Mouse (Mus musculus) CH12.LX (cell line): ENCODE results near the gene Olfr960.

Experiments used
- CTCF ChIP-seq, 2 experiments: IDR thresholded peaks in 1 of 2; conservative IDR thresholded peaks in 1 of 2; 2 replicates each; pipeline ENCODE4 v1.5.1; 2011 to 2012; ENCODE audit warnings: low read depth in 2 of 2, low read length in 2 of 2, improper control_type of control experiment in 1 of 2, inconsistent platforms in 1 of 2, mild to moderate bottlenecking in 1 of 2, moderate library complexity in 1 of 2
- MAFK ChIP-seq: IDR thresholded peaks from 2 replicates; pipeline ENCODE4 v1.6.1; 2011; ENCODE audit warnings: low read length, improper control_type of control experiment; ENCODE audit not compliant: insufficient replicate concordance
- SIN3A ChIP-seq: IDR thresholded peaks from 2 replicates; pipeline ENCODE4 v1.6.1; 2012; ENCODE audit warnings: low read length, improper control_type of control experiment, inconsistent platforms
- SMC3 ChIP-seq: IDR thresholded peaks from 2 replicates; pipeline ENCODE4 v1.6.1; 2011; ENCODE audit warnings: low read depth, low read length, improper control_type of control experiment
- USF1 ChIP-seq: IDR thresholded peaks from 2 replicates; pipeline ENCODE4 v1.6.1; 2014; ENCODE audit warnings: low read depth, mild to moderate bottlenecking, inconsistent platforms, low read length, improper control_type of control experiment

DNA sequence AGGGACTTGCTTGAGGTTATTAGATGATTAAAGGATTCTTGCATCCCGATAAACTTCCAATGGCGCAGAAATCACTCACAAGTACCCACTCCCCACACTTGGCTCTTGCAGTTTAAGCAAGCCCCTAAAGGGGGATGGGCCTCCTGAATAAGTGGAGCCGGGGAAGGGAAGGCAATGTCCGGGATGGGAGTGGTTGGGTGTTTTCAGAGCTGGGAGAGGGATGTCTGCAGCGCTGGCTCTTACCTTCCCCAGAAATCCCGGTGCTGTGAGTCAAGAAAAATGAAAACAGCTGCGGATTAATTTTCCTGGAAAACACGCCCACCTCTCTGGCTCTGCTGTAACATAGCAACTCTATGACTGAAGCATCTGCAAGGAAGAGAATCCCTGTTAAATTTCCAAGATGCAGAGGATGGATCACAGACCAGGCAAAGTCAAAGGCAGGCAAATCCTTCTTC is 17.1 kb upstream of the Olfr960 start, which contains the start of gene AW551984:
- TF ChIP-seq SIN3A (no peak), MAFK (no peak), CTCF (conservative IDR thresholded peaks at IDR 0.05 in 1 of 2, IDR thresholded peaks at IDR 0.05 in 1 of 2; ENCODE audit: low read depth in 2 of 2, low read length in 2 of 2) (no peak), USF1 (no peak), SMC3 (no peak)
